Mouse (Mus musculus) gastrocnemius, postnatal 4 days (tissue): Measurements from ENCODE around the gene Dnm1. TPM values are rescaled to one million over a fixed set of nuclear protein-coding genes. Genes with fewer than 3 reads are reported as not detected.
"Not testable (repeated sequence)": the region's sequence is repeated elsewhere in the genome, so short reads cannot be mapped to it uniquely, and the experiment has no call there.

Experiments used
- DNase-seq, 2 experiments: peaks; one replicate each; pipeline ENCODE4 v3.0.0; 2021 to 2022; ENCODE audit warnings: low spot score in 2 of 2, mixed read lengths in 2 of 2
- total RNA-seq, 2 experiments: library from RNA; stranded (reverse); gene quantifications; 2 replicates each; pipeline ENCODE4 v1.2.3; 2021

The Dnm1 gene
- total RNA-seq, 2 experiments from 2014 or later, result 36.5 to 38.7 TPM

GRCm38 (mm10) chr2:32314831-32315230, 38.3 kb downstream of the Dnm1 start:
- no peak for DNase-seq

- DNase-seq, result peak; percentile 78 to 85
Measured at GRCm38 (mm10) chr2:32312318-32312964, 40.7 kb downstream of the Dnm1 start.

- peak in 1 of 2 experiments; percentile 12 for DNase-seq
Measured at GRCm38 (mm10) chr2:32311443-32312317, 41.5 kb downstream of the Dnm1 start.

- peak in 1 of 2 experiments; percentile 15 for DNase-seq
Measured at GRCm38 (mm10) chr2:32310096-32310845, 42.9 kb downstream of the Dnm1 start.

GRCm38 (mm10) chr2:32308870-32309568, 44.1 kb downstream of the Dnm1 start:
- DNase-seq, result peak in 1 of 2 experiments; percentile 13

GRCm38 (mm10) chr2:32307941-32308760, 45.0 kb downstream of the Dnm1 start:
- peak in 1 of 2 experiments; percentile 53 for DNase-seq

GRCm38 (mm10) chr2:32307247-32307798, 45.8 kb downstream of the Dnm1 start:
- peak in 1 of 2 experiments; percentile 14 for DNase-seq

- no peak for DNase-seq
Measured at GRCm38 (mm10) chr2:32306176-32306575, 47.0 kb downstream of the Dnm1 start.

- peak in 1 of 2 experiments; percentile 17 for DNase-seq
Measured at GRCm38 (mm10) chr2:32305668-32306067, 47.5 kb downstream of the Dnm1 start.

- DNase-seq, result peak in 1 of 2 experiments; percentile 15
Measured at GRCm38 (mm10) chr2:32304145-32304832, 48.8 kb downstream of the Dnm1 start.

GRCm38 (mm10) chr2:32302952-32303351, 50.2 kb downstream of the Dnm1 start:
- DNase-seq, result no peak

- DNase-seq, result no peak
Measured at GRCm38 (mm10) chr2:32299469-32299868, 53.7 kb downstream of the Dnm1 start.

- not testable (repeated sequence) for DNase-seq
Measured at GRCm38 (mm10) chr2:32295842-32296241, 57.3 kb downstream of the Dnm1 start.

GRCm38 (mm10) chr2:32295285-32295684, 57.9 kb downstream of the Dnm1 start:
- DNase-seq, result no peak

GRCm38 (mm10) chr2:32294348-32294747, 58.8 kb downstream of the Dnm1 start:
- DNase-seq, result no peak

GRCm38 (mm10) chr2:32289578-32289977, 63.6 kb downstream of the Dnm1 start:
- no peak for DNase-seq

GRCm38 (mm10) chr2:32288371-32288931, 64.7 kb downstream of the Dnm1 start:
- peak in 1 of 2 experiments; percentile 31 for DNase-seq

GRCm38 (mm10) chr2:32287923-32288367, 65.2 kb downstream of the Dnm1 start, which contains the start of gene Swi5:
Gene Swi5, minus strand, starts transcription at chr2:32288075.
- DNase-seq, result peak; percentile 96 to 99
